Mouse (Mus musculus) T-helper 1 cell (primary cell): ENCODE data around the gene Pms2.

Source experiments
- in situ Hi-C: fragments of 300-600 bp; cut with MboI, MseI; formaldehyde crosslinking; loops from one replicate; pipeline ENCODE4 v1.15.1; 2025; ENCODE audit warnings: high pct_unique_total_duplicates

Gene Pms2

GRCm38 (mm10) chr5:143931863-143932580 lies 22.3 kb downstream of the Pms2 start:
- in situ Hi-C loops, result no loop called here

DNA sequence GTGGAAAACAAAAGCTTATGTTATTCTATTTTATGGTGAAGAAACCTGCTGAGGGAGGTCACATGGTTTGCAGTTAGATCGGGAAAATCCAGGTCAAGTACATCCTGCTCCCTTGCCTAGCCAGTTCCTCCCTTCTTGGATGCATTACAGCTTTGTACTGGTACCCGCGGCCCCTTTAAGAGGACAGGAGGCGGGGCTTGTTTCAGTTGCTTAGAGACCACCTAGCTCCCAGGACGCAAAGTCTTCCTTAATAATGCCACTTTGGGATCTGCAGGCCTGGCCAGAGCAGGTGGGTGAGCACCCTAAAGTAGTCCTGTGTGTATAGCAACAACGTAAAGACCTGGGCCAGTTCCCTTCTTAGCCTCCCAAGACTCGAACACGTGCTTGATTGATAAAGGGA lies 23.1 kb downstream of the Pms2 start, which contains the start of gene Rsph10b:
Gene Rsph10b (plus strand): TSS at position 205 of the 400 bp plus-strand sequence.
- in situ Hi-C loops, result no loop called here

GRCm38 (mm10) chr5:143933414-143933813 lies 23.6 kb downstream of the Pms2 start:
- in situ Hi-C loops, result no loop called here

DNA sequence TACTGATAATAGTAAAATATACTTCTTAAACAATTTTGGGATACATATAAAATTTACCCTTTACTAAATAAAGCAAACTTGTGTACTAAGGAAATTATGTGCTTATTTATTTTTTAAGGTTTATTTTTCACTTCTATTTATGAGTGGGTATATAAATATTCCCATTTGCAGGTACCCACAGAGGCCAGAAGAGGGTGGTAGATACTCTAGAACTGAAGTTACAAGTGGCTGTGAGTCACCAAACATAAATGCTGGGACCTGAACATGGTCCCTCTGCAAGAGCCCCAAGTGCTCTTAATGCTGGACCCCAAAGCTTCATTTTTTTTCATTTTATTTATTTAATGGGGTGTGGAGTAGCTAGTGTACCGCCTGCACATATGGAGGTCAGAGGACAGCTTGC lies 24.1 kb downstream of the Pms2 start:
- in situ Hi-C loops, result no loop called here

GRCm38 (mm10) chr5:143936156-143936555 lies 26.4 kb downstream of the Pms2 start:
- in situ Hi-C loops, result no loop called here

DNA sequence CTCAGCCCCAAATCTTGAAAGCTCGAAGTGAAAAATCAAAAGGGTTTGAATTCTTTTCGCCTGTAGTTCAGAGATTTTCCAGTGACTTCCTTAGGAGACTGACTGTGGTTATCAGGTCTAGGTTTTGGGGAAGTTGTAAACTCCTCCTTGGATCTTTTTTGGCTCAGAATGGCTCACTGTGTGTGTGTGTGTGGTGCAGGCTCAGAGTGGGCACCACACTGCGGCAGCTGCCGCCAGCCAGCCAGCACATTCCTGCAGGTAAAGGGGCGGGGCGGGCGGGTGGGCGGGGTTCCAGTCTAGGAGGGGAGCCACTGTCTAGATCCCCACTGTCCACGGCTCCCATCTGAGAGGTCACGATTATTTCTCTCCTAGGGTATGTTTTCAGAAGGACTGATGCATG lies 31.8 kb downstream of the Pms2 start:
- in situ Hi-C loops, result no loop called here

- in situ Hi-C loops, result no loop called here
These were observed 33.7 kb downstream of the Pms2 start for GRCm38 (mm10) chr5:143943231-143944125.

- in situ Hi-C loops, result no loop called here
These were observed 38.6 kb downstream of the Pms2 start for GRCm38 (mm10) chr5:143948361-143948760.

- in situ Hi-C loops, result no loop called here
These were observed 40.3 kb downstream of the Pms2 start for GRCm38 (mm10) chr5:143950016-143950415.

DNA sequence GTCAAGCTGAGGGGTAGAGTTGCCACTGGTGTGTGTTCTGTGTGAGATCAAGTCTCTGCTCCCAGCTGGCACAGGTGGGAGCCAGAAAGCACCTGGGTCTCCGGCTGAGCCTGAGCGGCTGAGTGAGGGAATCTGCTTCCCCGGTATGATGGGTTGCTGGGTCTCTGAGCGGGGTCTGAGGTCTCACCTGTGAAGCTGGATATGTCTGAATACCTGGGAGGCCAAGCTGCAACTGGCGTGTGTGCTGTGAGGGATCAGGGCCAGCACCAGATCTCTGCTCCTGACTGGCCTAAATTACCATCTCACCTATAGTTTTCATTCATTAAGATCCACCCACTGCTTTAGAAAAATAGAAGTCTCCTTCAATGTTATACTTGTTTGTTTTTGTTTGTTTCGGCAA lies 47.3 kb downstream of the Pms2 start:
- in situ Hi-C loops, result no loop called here

GRCm38 (mm10) chr5:143959551-143959950 lies 49.8 kb downstream of the Pms2 start:
- in situ Hi-C loops, result no loop called here

DNA sequence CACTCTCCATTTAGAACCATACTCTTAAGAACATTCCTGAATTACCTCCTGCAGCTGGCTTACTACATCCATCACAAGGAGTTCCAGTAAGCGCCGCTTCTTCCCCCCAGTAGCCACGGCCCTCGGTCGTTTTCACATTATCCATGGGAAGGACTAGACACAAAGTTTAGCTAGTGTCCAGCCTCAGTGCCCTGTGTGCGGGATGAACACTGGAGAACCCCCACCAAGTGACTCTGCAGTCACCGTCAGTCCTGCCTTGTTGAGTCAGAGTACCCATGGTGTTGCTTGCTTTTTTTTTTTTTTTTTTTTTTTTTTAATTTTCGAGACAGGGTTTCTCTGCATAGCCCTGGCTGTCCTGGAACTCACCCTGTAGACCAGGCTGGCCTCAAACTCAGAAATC lies 51.4 kb downstream of the Pms2 start:
- in situ Hi-C loops, result no loop called here

GRCm38 (mm10) chr5:143965586-143966345 lies 56.0 kb downstream of the Pms2 start:
- in situ Hi-C loops, result no loop called here

DNA sequence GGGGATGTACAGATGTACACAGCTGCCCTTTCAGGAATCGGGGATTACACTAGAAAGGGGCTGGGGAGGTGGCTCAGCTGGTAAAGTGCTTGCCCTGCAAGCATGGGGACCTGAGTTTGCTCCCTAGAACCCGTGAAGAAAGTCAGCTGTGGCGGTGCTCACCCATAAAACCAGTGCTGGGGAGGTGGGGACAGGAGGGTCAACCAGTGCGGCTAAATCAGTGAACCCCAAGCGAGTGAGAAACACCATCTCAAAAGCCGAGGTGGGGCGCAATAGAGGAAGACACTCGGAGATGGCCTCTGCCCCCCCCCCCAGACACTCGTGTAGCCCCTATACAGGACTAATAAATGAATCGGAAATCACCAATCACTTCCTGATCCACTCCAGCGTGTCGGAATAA lies 56.9 kb downstream of the Pms2 start:
- in situ Hi-C loops, result no loop called here

- in situ Hi-C loops, result no loop called here
These were observed 62.9 kb downstream of the Pms2 start for GRCm38 (mm10) chr5:143972628-143973027.

DNA sequence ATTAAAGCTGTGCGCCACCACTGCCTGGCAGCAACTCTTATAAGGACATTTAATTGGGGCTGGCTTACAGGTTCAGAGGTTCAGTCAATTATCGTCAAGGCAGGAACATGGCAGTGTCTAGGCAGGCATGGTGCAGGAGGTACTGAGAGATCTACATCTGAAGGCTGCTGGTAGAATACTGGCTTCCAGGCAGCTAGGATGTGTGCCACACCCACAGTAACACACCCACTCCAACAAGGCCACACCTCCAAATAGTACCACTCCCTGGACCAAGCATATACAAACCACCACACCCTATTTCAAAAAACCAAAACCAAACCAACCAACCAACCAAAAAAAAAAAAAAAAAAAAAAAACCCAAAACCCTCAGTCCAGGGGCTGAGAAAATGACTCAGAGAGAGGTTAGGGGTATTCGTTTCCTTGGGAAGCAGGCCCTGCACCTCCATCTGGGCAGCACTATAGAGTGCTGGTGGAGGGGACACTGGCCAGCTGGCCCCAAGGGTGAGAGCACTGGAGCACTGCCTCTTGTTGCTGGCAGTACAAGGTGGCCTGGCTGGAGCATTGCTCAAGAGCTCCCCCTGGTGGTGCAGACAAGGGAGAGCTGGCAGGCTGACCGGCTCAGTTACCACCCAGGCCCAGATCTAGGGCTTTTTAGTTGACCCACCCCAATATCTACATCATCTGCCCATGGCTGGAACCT lies 65.3 kb downstream of the Pms2 start:
- in situ Hi-C loops, result no loop called here

- in situ Hi-C loops, result no loop called here
These were observed 65.8 kb downstream of the Pms2 start for GRCm38 (mm10) chr5:143975631-143975933.

GRCm38 (mm10) chr5:143976232-143976631 lies 66.5 kb downstream of the Pms2 start:
- in situ Hi-C loops, result no loop called here

DNA sequence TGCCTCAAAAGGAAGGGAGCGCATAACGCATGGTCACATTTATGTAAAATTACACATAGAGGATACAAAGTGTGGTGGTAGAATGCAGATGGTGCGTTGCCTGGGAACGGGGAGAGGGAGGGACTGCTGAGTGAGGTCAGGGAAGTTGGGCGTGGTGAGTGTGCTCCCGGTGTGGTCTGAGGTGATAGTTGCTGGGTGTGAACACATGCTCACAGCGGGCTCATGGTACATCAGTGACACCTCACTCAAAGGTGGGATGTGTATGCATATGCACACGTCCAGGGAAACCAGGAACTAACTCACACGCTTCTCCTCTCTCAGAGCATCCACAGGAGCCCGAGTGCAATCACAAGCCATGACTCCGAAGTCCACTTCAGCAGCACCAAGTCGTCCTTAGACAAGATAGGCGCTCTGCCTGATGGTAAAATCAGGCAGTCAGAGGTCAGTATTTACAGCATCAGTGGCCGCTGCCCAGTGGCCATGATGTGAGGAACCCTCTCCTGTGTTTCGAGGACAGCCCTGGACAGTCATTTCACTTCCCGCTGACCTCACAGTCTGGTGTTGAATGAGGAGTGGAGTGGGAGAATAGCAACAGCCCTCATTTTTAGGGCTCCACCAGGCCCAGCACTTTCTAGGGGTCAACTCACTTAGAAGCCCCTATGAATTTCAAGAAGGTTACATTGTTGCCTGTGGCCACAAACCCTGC lies 67.1 kb downstream of the Pms2 start:
- in situ Hi-C loops, result no loop called here

- in situ Hi-C loops, result no loop called here
These were observed 71.1 kb downstream of the Pms2 start for GRCm38 (mm10) chr5:143980858-143981257.

GRCm38 (mm10) chr5:143982361-143982760 lies 72.6 kb downstream of the Pms2 start:
- in situ Hi-C loops, result no loop called here
